Mouse (Mus musculus) megakaryocyte, embryonic 14.5 days (primary cell): Measurements from ENCODE around the gene Rnf19b.

Source experiments
- FLI1 ChIP-seq: IDR thresholded peaks from 2 replicates; pipeline ENCODE4 v1.6.1; 2012; ENCODE audit warnings: low read length, inconsistent platforms, mixed read lengths
- GATA1 ChIP-seq: IDR thresholded peaks from 3 replicates; pipeline ENCODE4 v1.6.1; 2012; ENCODE audit warnings: mixed read lengths, low read length, inconsistent platforms, borderline replicate concordance

DNA sequence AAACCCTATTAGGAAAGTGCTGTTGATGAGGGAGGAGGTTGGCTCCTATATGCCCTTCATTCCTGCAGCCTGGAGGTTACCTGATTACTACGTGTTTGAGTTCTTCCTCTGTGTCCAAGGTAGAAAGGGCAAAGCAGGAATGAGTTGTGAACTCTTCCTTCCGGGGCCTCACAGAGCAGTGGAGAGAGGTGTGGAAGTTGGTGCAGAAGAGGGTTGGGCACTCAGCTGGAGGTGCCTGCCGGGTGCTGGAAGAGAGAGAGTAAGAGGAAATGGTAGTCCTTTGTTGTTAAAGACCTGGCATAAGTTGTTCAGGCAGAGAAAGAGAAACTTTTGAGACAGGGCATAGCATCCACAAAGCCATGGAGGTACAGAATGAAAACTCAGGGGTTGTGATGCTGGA, 23.9 kb downstream of the Rnf19b start:
- TF ChIP-seq GATA1 (no peak), FLI1 (no peak)
